Mouse (Mus musculus) adrenal gland, postnatal 4 days (tissue): Measurements from ENCODE around the gene Cgrrf1. TPM values are rescaled to one million over a fixed set of nuclear protein-coding genes. Genes with fewer than 3 reads are reported as not detected.

ENCODE experiments used
- DNase-seq, 2 experiments: peaks; one replicate each; pipeline ENCODE4 v3.0.0; 2021 to 2022; ENCODE audit warnings: low spot score in 2 of 2, mixed read lengths in 2 of 2
- total RNA-seq, 2 experiments: library from RNA; stranded (reverse); gene quantifications; 2 replicates each; pipeline ENCODE4 v1.2.3; 2021

Gene Cgrrf1
- total RNA-seq, 2 experiments from 2014 or later = 34.9 to 36.8 TPM

DNA sequence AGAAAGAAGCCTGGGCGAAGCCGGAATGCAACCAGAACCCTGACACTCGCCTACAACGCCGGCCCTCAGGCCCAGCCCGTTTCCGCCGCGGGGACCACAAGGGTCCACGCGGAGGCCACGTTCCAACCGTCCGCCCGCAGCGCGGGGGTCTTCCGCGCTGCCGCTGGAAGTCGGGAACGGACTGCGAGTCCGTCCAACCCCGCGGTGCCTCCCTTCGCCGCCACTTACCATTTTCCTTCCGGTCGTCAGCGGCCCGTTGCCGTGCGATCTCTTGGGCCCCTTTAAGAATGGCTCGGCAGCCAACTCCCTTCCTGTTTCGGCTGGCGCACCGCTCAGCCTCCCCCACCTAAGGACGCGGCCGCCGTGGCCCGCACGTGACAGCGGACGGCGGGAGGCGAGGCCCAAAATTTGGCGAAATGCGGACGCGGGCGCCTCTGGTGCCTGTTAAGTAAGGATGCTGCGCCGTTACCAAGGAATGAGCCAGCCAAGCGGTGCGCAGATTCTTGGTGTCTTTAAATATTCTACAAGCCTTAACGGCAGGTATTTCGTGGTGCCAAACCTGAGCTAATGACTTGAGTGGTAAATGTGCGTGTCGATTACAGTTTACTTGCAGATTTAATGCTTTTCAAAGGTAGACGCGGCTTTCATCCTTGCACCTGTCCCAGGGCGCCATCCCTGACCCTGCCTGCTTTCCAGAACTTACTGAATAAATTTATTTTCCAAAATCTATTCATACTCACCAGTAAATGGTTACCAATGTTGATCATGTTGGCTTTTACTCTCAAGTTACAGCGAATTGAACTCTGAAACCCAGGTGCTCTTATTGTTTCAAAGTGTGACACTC is 9.8 kb upstream of the Cgrrf1 start, which contains the start of gene Gmfb:
TSS of gene Gmfb (minus strand) at position 370 of the 844 bp plus-strand sequence.
- DNase-seq = peak; percentile 93 to 95

DNA sequence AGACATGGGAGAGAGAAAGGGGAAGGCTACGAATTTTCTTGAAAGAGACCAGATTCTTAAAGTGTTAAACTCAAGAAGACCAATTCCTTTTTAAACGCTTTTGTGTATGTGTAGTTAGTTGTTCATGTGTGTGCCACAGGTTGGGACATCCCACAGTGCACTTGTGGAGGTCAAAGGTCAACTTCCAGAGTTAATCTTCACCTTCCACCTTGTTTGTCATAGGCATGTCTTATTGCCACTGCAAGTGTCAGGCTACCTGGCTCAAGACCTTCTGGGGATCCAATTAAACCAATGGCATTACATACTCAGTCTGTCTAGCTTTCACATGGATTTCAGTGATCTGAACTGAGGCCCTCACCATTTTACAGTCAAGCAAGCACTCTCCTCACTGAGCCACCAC is 7.9 kb upstream of the Cgrrf1 start:
- DNase-seq = no peak

DNA sequence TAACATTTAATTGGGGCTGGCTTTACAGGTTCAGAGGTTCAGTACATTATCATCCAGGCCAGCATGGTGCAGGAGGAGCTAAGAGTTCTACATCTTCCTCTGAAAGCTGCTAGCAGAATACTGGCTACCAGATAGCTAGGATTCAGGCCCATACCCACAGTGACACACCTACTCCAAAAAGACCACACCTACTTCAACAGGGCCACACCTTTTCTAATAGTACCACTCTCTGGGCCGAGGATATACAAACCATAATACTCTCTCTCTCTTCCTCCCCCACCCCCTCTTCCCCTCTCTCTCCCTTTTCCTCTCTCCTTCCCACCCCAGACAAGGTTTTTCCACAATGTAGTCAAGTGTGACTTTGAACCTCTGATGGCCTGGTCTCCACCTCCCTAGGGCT is 4.5 kb upstream of the Cgrrf1 start:
- DNase-seq = no peak

DNA sequence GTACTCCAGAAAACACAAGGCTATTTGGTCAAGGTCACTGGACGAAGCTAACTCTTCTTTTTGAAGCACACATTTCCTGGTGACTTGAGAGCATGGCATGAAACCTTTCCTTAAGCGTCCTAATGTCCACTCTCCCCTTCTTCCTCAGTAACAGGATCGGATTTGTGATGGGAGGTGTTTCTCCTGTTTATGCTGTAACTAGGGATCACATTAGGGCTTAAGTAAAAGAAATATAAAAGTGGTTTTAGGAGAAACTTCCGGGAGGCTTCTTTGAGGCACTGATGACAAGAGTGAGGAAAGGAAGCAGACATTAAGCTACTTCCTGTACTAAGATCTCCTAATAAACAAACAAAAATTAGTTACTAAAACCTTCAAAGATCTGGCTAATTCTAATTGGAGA is 630 bp upstream of the Cgrrf1 start:
- DNase-seq = no peak

DNA sequence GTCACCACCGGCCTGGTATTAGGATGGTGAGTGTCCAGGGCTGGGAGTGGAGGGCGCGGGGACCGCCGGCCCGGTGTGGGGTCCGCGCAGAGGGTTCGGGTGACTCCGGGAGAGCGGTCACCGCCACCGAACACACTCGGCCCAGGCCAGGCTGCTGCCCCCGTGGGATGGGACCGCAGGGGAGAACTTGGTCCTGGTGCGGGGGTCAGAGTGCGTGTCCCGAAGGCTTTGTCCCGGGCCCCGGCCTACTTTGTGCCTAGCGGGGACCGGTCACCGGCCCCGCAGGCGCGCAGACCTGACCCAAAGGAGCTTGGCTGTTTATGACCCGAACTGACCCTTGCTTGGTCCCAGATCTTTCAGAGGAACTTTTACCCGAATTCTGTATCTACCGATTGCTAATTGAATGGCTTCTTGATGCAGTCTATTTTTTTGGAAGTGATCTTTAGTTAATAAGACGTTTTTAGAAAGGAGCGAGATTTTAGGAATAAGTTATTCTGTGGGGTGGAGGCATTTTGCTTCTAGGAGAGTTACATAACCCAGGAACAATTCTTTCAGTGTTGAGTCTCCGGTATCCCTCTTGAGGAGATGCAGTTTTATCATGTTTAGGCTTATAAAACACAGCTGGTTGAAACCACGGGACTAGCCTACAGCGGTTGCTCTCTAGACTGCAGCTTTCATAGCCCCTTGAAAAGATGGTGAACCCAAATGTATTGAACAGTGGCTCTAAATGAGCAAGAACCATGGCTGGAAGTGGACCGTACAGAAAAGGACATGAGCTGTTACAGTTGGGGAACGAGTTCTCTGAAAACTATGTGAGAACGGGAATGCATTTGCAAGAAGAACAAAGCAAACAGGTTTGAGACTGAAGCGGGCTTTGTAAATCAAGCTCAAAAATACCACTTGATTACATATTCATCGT is 688 bp downstream of the Cgrrf1 start:
- peak in 1 of 2 experiments; percentile 26 for DNase-seq

DNA sequence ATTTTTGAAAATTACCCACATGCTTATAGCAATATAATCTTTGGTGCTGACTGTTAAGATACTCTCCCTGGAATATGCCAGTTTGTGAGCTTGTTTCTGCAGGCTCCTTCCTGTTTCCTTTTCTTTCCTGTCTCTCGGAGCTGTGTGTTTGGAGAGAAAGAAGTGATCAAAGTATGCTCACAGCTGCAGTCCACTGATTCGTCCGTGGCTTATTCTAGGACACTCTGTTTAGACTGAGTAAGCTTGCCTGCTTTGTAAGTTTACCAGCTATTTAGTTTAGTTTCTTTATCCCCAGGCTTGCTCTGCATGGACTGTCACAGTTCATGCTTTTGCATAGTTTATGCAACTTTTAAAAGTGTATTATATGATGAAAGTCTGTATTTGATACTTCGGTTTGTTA is 7.4 kb downstream of the Cgrrf1 start:
- DNase-seq = no peak

GRCm38 (mm10) chr14:46845706-46846105 is 13.8 kb downstream of the Cgrrf1 start:
- DNase-seq = no peak

GRCm38 (mm10) chr14:46848063-46848590 is 16.2 kb downstream of the Cgrrf1 start:
- DNase-seq = no peak

DNA sequence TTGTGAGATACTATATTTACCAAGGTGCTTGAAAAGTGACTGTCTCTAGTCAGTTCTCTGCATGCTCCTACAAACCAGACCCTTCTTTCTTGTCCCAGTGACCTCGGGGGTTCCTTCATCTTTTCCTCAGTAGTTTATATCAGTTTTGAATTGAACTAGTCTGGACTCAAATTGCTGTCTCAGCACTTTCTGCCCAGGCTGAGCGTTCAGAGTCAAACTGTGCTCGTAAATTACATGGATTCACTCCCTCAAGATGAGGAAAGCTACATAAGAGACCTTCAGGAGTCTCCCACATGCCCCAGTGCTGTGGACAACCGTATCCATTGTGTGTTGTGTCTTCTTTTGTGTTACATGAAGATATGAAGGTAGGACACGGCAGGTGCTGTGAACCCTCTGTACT is 16.8 kb downstream of the Cgrrf1 start:
- no peak for DNase-seq

DNA sequence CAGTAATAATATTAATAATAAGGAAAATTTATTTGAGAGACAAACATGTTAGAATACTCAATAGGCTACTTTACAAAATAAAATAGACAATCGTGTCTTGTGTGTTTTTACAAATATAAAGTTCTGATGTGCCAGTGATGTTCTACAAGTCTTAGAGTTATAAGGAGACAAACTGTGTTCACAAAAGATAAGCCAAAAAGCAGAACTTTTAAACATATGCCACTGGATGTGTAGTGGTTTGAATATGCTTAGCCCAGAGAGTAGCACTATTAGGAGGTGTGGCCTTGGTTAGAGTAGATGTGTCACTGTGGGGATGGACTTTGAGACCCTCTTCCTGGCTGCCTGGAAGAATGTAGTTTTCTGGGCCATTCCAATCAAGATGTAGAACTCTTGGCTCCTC is 17.8 kb downstream of the Cgrrf1 start:
- no peak for DNase-seq

DNA sequence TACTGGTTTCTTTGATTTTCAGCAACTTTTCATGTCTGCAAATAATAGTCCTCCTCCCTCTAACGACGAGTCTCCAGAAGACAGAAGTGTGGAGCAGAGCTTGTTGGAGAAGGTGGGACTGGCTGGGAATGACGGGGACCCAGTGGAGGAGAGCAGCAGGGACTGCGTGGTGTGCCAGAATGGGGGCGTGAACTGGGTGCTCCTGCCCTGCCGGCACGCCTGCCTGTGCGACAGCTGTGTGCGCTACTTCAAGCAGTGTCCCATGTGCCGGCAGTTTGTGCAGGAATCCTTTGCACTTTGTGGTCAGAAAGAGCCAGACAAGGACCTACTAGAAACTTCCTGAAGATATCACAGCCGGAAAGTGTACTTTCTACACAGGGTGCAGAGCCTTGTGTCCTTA is 21.8 kb downstream of the Cgrrf1 start:
- DNase-seq = no peak

DNA sequence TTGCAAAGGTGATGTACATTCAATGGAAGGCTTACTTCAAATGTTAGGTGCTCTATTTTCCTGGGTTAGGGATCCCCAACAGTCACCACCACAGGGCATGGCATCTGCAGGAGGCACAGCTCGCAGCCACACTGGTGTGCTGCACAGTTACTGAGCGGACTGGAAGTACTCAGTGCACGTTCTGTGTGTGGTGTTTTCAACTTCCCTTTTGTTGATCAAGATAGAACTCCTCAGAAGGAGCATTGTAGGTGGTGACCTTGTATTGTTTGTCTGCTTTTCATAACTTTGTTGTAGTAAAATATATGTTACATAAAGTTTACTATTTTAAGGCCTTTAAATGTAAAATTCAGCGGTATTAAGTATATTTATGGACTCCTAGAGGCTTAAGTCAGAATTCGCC is 31.0 kb downstream of the Cgrrf1 start:
- DNase-seq = no peak

DNA sequence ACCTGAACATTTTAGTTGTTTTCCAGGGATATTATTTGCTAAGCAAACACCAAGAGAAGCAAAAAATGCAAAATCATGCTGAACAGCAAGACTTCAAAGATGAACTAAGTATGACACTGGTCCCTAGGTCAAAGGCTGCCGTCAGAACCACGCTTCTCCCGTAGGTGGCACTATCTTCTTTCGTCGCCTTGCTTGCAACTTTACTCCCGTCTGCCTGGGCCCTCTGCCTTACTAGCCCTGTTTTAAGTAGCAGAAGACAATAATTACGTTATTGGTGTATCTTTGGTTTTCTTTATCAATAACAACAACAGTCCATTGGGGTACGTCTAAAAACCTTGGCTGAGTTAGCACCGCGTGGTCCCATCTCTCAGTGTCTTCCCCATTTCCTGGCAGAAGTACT is 49.0 kb downstream of the Cgrrf1 start:
- no peak for DNase-seq

DNA sequence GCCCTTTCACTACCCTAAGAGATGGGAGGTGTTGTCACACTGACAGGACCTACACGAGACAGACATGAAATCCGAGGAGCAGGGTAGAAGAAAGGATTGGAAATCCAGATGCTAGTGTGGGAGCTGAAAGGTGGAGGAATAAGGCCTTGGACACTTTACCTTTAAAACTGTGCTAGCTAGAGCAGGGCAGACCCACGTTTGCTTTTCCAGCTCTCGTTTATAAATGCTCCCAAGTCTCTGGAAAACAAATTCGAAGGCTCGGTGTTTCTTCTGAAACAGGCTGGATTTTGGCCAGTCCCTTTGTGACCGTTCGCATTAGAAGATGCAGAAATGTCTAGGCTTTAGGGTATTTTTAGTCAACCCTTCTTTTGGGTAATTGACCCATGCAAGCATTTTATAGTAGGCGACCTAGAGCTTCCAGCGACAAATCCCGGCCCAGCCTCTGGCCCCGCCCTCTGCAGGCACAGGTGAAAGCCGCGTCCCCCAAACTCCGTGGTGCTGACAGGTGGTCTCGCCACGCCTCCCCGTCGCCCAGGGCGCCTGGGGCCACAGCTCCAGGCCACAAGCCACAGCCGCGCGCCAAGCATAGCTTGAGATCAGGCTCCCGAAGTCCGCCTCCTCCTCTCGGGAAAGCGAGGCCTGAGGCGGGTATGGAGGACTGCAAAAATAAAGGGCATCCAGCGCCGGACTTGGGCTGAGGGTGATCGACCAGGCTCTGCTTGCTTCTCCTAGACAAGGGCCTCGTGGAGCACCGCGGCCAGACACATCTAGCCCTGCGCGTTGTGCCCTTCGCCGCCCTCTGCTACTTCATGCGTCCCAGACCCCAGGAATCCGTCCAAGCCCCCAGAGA is 49.9 kb downstream of the Cgrrf1 start:
- DNase-seq = peak in 1 of 2 experiments; percentile 20

DNA sequence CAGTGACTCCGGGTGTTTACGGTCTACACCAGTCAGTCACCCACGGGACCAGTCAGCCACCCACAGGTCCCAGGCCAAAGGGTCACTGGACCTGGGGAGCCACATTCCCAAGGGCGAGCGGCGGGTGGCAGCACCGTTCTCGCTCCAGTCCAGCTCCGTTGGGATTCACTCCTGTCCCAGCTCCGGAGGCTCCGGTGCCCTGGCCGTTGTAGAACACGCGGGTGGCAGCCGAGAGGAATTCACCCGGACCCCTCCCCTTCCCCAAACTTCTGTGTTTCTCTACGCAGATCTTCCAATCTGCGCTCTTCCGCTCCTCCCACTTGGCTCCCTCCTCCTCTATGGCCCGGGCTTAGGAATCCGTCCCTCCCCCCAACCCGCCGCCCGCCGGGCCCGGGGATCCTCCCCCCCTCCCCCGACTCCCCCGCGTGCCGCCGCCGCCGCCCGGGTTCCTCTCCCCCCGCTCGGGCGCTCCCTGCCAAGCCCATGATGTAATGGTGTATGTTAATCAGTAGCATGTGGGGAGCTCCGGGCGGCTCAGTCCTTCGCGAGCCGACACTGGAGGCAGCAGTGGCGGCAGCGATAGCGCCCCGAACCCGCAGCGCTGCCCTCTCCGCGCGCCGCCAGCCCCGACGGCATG is 50.6 kb downstream of the Cgrrf1 start, which contains the start of gene Samd4:
TSS of gene Samd4 (plus strand) at position 424 of the 637 bp plus-strand sequence.
- peak; percentile 49 to 66 for DNase-seq

- DNase-seq = peak in 1 of 2 experiments; percentile 13
Observed at GRCm38 (mm10) chr14:46883068-46883870, 51.3 kb downstream of the Cgrrf1 start.

DNA sequence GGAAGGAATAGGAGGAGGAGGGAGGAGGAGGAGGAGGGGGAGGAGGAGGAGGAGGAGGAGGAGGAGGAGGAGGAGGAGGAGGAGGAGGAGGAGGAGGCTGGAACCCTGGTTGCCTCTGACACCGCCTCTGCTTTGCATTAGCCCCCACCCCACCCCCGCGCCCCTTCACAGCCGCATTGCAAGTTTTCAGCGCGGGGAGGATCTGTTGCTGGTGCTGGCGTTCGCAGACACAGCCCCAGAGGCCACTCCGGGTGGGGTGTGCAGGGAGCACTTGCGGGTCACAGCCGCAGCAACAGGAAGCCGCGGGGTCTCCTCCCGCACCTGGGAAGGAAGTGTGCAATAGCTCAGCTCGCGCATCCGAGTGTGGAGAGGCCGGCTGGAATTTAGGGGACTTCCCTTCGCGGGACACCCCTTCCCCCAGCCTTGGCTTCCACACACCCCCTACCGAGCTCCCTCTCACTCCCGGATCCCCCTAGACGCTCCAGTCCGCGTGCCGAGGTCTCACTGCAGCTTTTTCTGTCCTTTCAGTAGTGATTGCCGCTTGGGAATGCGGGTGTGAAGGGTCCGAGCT is 52.0 kb downstream of the Cgrrf1 start:
- DNase-seq = peak in 1 of 2 experiments; percentile 15

- DNase-seq = peak; percentile 21 to 23
Observed at GRCm38 (mm10) chr14:46884701-46885428, 52.9 kb downstream of the Cgrrf1 start.
